Mouse (Mus musculus): ENCODE results near the gene Kif2a.

- TF ChIP-seq POLR2A (IDR thresholded peaks at IDR 0.05; ENCODE audit: low read depth, low read length) (no peak), ZNF384 (IDR thresholded peaks at IDR 0.05; ENCODE audit: low read depth, low read length) (no peak), E2F4 (IDR thresholded peaks at IDR 0.05; ENCODE audit: insufficient replicate concordance, low read depth, low read length) (no peak), EP300 (IDR thresholded peaks at IDR 0.05; ENCODE audit: low read length) (no peak), CTCF (conservative IDR thresholded peaks at IDR 0.05 in 1 of 2, IDR thresholded peaks at IDR 0.05 in 1 of 2; ENCODE audit: low read depth in 2 of 2, low read length in 2 of 2) (no peak), KAT2A (IDR thresholded peaks at IDR 0.05; ENCODE audit: insufficient replicate concordance, low read length) (no peak), TCF12 (IDR thresholded peaks at IDR 0.05; ENCODE audit: low read depth, low read length) (no peak)
Observed at GRCm38 (mm10) chr13:107019443-107019842, 2.5 kb downstream of the Kif2a start.

Measured in CH12.LX (cell line).